Mouse (Mus musculus): ENCODE measurements around the gene Atp5g1. TPM values are rescaled to one million over a fixed set of nuclear protein-coding genes. Genes with fewer than 3 reads are reported as not detected.

Gene Atp5g1
- polyA plus RNA-seq, 1 experiment from 2014 or later, result 483 TPM

- no peaks in the 10 kb centered on the region for H3K27me3 ChIP-seq (replicated peaks)
- no peak overlapping the region for H3K4me2 ChIP-seq (replicated peaks)
- H3K36me3 ChIP-seq, result peaks cover 16% of the 10 kb centered on the region
- H3K27ac ChIP-seq, result no peak overlapping the region
- H3K4me3 ChIP-seq, result no peak overlapping the region
- no peak overlapping the region for H3K9ac ChIP-seq
- H3K4me1 ChIP-seq, result peaks cover 16% of the 10 kb centered on the region
- no peaks in the 10 kb centered on the region for H3K9me3 ChIP-seq
- 71% methylated on average over 5 of the region's 5 CpGs for WGBS
- ATAC-seq (ENCODE audit: low FRiP score, low read depth), result no peak
Measured at GRCm38 (mm10) chr11:96068231-96068630, 7.2 kb downstream of the Atp5g1 start.

- Histone ChIP-seq H3K9me3 (no peaks in the 10 kb centered on the region), H3K9ac (peak within 1 kb of the TSS; percentile 92), H3K36me3 (peaks cover 14% of the 10 kb centered on the region), H3K27me3 (replicated peaks) (no peaks in the 10 kb centered on the region), H3K4me1 (peaks cover 22% of the 10 kb centered on the region), H3K27ac (peak within 1 kb of the TSS; percentile 26; the same call in 1 of the 2 replicates), H3K4me3 (peak within 1 kb of the TSS; percentile 97), H3K4me2 (replicated peaks) (peak within 1 kb of the TSS; percentile 85)
- ATAC-seq (ENCODE audit: low FRiP score, low read depth), result peak; percentile 98
- WGBS, result 4% methylated on average over 50 of the region's 50 CpGs
Measured at GRCm38 (mm10) chr11:96065215-96065911, 10.1 kb downstream of the Atp5g1 start, which contains the start of gene Ube2z. Gene Ube2z (minus strand): TSS chr11:96065388.

- H3K9ac ChIP-seq, result peak overlapping the region; percentile 92
- under 1% methylated on average over 64 of the region's 64 CpGs for WGBS
Measured at GRCm38 (mm10) chr11:96064521-96065214, 10.8 kb downstream of the Atp5g1 start.

GRCm38 (mm10) chr11:96058309-96058708 is 17.2 kb downstream of the Atp5g1 start:
- H3K9me3 ChIP-seq, result no peaks in the 10 kb centered on the region
- H3K27ac ChIP-seq, result no peak overlapping the region
- ATAC-seq (ENCODE audit: low FRiP score, low read depth), result no peak
- WGBS, result 93% methylated on average over 4 of the region's 4 CpGs
- no peak overlapping the region for H3K9ac ChIP-seq
- no peak overlapping the region for H3K4me2 ChIP-seq (replicated peaks)
- H3K4me1 ChIP-seq, result peaks cover 6% of the 10 kb centered on the region
- no peaks in the 10 kb centered on the region for H3K27me3 ChIP-seq (replicated peaks)
- H3K36me3 ChIP-seq, result peaks cover 65% of the 10 kb centered on the region
- H3K4me3 ChIP-seq, result no peak overlapping the region

More at GRCm38 (mm10) chr11:96064521-96065214, 10.8 kb downstream of the Atp5g1 start:
- no peaks in the 10 kb centered on the region for H3K27me3 ChIP-seq (replicated peaks)
- H3K36me3 ChIP-seq, result peaks cover 18% of the 10 kb centered on the region
- H3K9me3 ChIP-seq, result no peaks in the 10 kb centered on the region
- peaks cover 22% of the 10 kb centered on the region for H3K4me1 ChIP-seq
- peak overlapping the region; percentile 26; the same call in 1 of the 2 replicates for H3K27ac ChIP-seq
- ATAC-seq (ENCODE audit: low FRiP score, low read depth), result peak; percentile 78
- peak overlapping the region; percentile 85 for H3K4me2 ChIP-seq (replicated peaks)
- peak overlapping the region; percentile 97 for H3K4me3 ChIP-seq

GRCm38 (mm10) chr11:96050854-96051253 is 24.6 kb downstream of the Atp5g1 start:
- no peak for ATAC-seq (ENCODE audit: low FRiP score, low read depth)
- Histone ChIP-seq H3K27ac (no peak overlapping the region), H3K4me2 (replicated peaks) (no peak overlapping the region), H3K27me3 (replicated peaks) (no peaks in the 10 kb centered on the region), H3K9ac (no peak overlapping the region), H3K36me3 (peaks cover 87% of the 10 kb centered on the region), H3K4me3 (no peak overlapping the region), H3K9me3 (no peaks in the 10 kb centered on the region), H3K4me1 (no peaks in the 10 kb centered on the region)
- WGBS, result 95% methylated on average over 3 of the region's 3 CpGs

GRCm38 (mm10) chr11:96049939-96050338 is 25.5 kb downstream of the Atp5g1 start:
- ATAC-seq (ENCODE audit: low FRiP score, low read depth), result no peak
- Histone ChIP-seq H3K4me2 (replicated peaks) (no peak overlapping the region), H3K9me3 (no peaks in the 10 kb centered on the region), H3K27ac (no peak overlapping the region), H3K9ac (no peak overlapping the region), H3K36me3 (peaks cover 86% of the 10 kb centered on the region), H3K4me3 (no peak overlapping the region), H3K27me3 (replicated peaks) (no peaks in the 10 kb centered on the region), H3K4me1 (no peaks in the 10 kb centered on the region)
- WGBS, result 89% methylated on average over 4 of the region's 4 CpGs

GRCm38 (mm10) chr11:96047469-96048373 is 27.7 kb downstream of the Atp5g1 start:
- H3K4me3 ChIP-seq, result no peak overlapping the region
- H3K9ac ChIP-seq, result no peak overlapping the region
- no peak for ATAC-seq (ENCODE audit: low FRiP score, low read depth)
- no peak overlapping the region for H3K27ac ChIP-seq
- no peaks in the 10 kb centered on the region for H3K9me3 ChIP-seq
- no peaks in the 10 kb centered on the region for H3K4me1 ChIP-seq
- 87% methylated on average over 4 of the region's 4 CpGs for WGBS
- no peaks in the 10 kb centered on the region for H3K27me3 ChIP-seq (replicated peaks)
- peaks cover 77% of the 10 kb centered on the region for H3K36me3 ChIP-seq
- no peak overlapping the region for H3K4me2 ChIP-seq (replicated peaks)

- ATAC-seq (ENCODE audit: low FRiP score, low read depth), result no peak
- no peak overlapping the region for H3K9ac ChIP-seq
- H3K4me3 ChIP-seq, result no peak overlapping the region
- H3K27me3 ChIP-seq (replicated peaks), result no peaks in the 10 kb centered on the region
- no peaks in the 10 kb centered on the region for H3K4me1 ChIP-seq
- no peaks in the 10 kb centered on the region for H3K9me3 ChIP-seq
- H3K36me3 ChIP-seq, result peaks cover 71% of the 10 kb centered on the region
- H3K27ac ChIP-seq, result no peak overlapping the region
- H3K4me2 ChIP-seq (replicated peaks), result no peak overlapping the region
- 90% methylated on average over 2 of the region's 2 CpGs for WGBS
Measured at GRCm38 (mm10) chr11:96046793-96047192, 28.7 kb downstream of the Atp5g1 start.

- no peak overlapping the region for H3K4me2 ChIP-seq (replicated peaks)
- no peaks in the 10 kb centered on the region for H3K27me3 ChIP-seq (replicated peaks)
- H3K9me3 ChIP-seq, result no peaks in the 10 kb centered on the region
- WGBS, result 89% methylated on average over 8 of the region's 8 CpGs
- ATAC-seq (ENCODE audit: low FRiP score, low read depth), result no peak
- H3K27ac ChIP-seq, result no peak overlapping the region
- H3K36me3 ChIP-seq, result peaks cover 68% of the 10 kb centered on the region
- no peak overlapping the region for H3K4me3 ChIP-seq
- H3K4me1 ChIP-seq, result no peaks in the 10 kb centered on the region
- no peak overlapping the region for H3K9ac ChIP-seq
Measured at GRCm38 (mm10) chr11:96046028-96046427, 29.4 kb downstream of the Atp5g1 start.

- H3K4me2 ChIP-seq (replicated peaks), result no peak overlapping the region
- no peaks in the 10 kb centered on the region for H3K27me3 ChIP-seq (replicated peaks)
- H3K4me3 ChIP-seq, result no peak overlapping the region
- no peak overlapping the region for H3K9ac ChIP-seq
- 88% methylated on average over 11 of the region's 11 CpGs for WGBS
- H3K36me3 ChIP-seq, result peaks cover 62% of the 10 kb centered on the region
- ATAC-seq (ENCODE audit: low FRiP score, low read depth), result no peak
- no peaks in the 10 kb centered on the region for H3K4me1 ChIP-seq
- H3K27ac ChIP-seq, result no peak overlapping the region
- no peaks in the 10 kb centered on the region for H3K9me3 ChIP-seq
Measured at GRCm38 (mm10) chr11:96044803-96045567, 30.5 kb downstream of the Atp5g1 start.

- no peak overlapping the region for H3K27ac ChIP-seq
- H3K9ac ChIP-seq, result no peak overlapping the region
- no peaks in the 10 kb centered on the region for H3K9me3 ChIP-seq
- no peak overlapping the region for H3K4me2 ChIP-seq (replicated peaks)
- no peak overlapping the region for H3K4me3 ChIP-seq
- no peak for ATAC-seq (ENCODE audit: low FRiP score, low read depth)
- H3K36me3 ChIP-seq, result peaks cover 23% of the 10 kb centered on the region
- 97% methylated on average over 1 of the region's 1 CpGs for WGBS
- no peaks in the 10 kb centered on the region for H3K27me3 ChIP-seq (replicated peaks)
- H3K4me1 ChIP-seq, result peaks cover 9% of the 10 kb centered on the region
Measured at GRCm38 (mm10) chr11:96038560-96038959, 36.9 kb downstream of the Atp5g1 start.
